ENCODE assay signal across 16 mouse cellular contexts in the genomic region with DNA sequence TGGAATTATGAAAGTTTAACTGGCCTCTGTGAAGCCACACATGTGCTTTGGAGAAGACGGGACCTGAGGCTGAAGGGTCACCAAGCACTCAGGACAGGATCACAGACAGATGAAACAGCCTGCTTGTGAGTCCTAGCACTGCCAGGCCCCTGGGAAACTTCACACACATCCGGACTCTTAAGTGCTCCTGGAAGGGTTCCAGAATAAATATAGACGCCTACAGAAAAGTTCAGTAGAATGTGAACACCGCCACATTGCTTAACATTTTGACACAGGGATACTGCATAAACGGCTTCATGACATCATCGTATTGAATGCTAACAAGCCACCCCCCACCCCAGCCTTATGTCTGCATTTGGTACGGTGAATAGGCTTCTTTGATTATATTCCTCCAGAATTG.
DNase-seq lines count a peak whose midpoint lies in the region; ATAC-seq and TF ChIP-seq lines count a peak whose summit lies in the region.
"Had no signal": no experiment of that assay in that cellular context is flagged by ENCODE, and none has a peak within 500 bp of the region (broad histone marks: within the 10 kb centered on the region; RNA-seq: fewer than 3 reads in every experiment).

No protein-coding gene starts in this region.

- peak overlapping the region; percentile 29 for H3K4me2 ChIP-seq in heart, embryonic 12.5 days
- H3K4me2 ChIP-seq in stomach, embryonic 16.5 days (ENCODE audit: low read depth, low read length), result peak overlapping the region; percentile 15; the same call in 1 of the 2 replicates
- H3K4me2 ChIP-seq: liver, embryonic 12.5 days; neural tube, embryonic 15.5 days had no signal

- peaks cover 6% of the 10 kb centered on the region; the same call in 1 of the 2 replicates for H3K9me3 ChIP-seq in heart, embryonic 12.5 days (replicated peaks)
- no peaks in the 10 kb centered on the region for H3K9me3 ChIP-seq in stomach, embryonic 16.5 days (replicated peaks; ENCODE audit: control insufficient read depth, low read length)
- H3K9me3 ChIP-seq: liver, embryonic 12.5 days; neural tube, embryonic 15.5 days had no signal

- no peak for DNase-seq in heart, postnatal 25 days (ENCODE audit: low spot score)
- DNase-seq in kidney, postnatal 14 days, result peak; percentile 37
- DNase-seq in kidney, adult 11 months, result no peak
- peak; percentile 3 for DNase-seq in lung, adult 2 months
- DNase-seq in layer of hippocampus, postnatal 36 days, result no peak
- no peak for DNase-seq in cerebellum, adult 2 months
- DNase-seq: adrenal gland, postnatal 25 days; cerebellum, adult 8-10 months; gastrocnemius, postnatal 10 days; right cerebral cortex, postnatal 14 days had no signal

- 15% methylated on average over 7 of the region's 7 CpGs for WGBS in heart, embryonic 12.5 days
- 9% methylated on average over 7 of the region's 7 CpGs for WGBS in lung, adult 2 months
- WGBS in stomach, embryonic 16.5 days, result 23% methylated on average over 7 of the region's 7 CpGs
- 55% methylated on average over 7 of the region's 7 CpGs for WGBS in cerebellum, adult 2 months

- no peak overlapping the region for H3K27ac ChIP-seq in heart, embryonic 12.5 days (ENCODE audit: poor library complexity, severe bottlenecking)
- H3K27ac ChIP-seq in stomach, embryonic 16.5 days (ENCODE audit: low read length), result no peak overlapping the region
- no peak overlapping the region for H3K27ac ChIP-seq in cerebellum, adult 2 months (ENCODE audit: insufficient read depth, low read length)
- H3K27ac ChIP-seq: liver, embryonic 12.5 days; neural tube, embryonic 15.5 days had no signal

- no peak overlapping the region for H3K4me3 ChIP-seq in heart, embryonic 12.5 days
- H3K4me3 ChIP-seq in lung, adult 2 months (replicated peaks; ENCODE audit: extremely low read depth, low read depth, low read length), result no peak overlapping the region
- no peak overlapping the region for H3K4me3 ChIP-seq in stomach, embryonic 16.5 days (replicated peaks; ENCODE audit: low read length)
- no peak overlapping the region for H3K4me3 ChIP-seq in cerebellum, adult 2 months (replicated peaks; ENCODE audit: insufficient read depth, low read depth, low read length)
- H3K4me3 ChIP-seq: liver, embryonic 12.5 days; neural tube, embryonic 15.5 days had no signal

- 0 out of 2 replicates have a peak, but pooled peaks cover 10% of the 10 kb centered on the region for H3K4me1 ChIP-seq in heart, embryonic 12.5 days (replicated peaks)
- H3K4me1 ChIP-seq in lung, adult 2 months (ENCODE audit: control insufficient read depth, insufficient read depth, low read length), result no peaks in the 10 kb centered on the region
- no peaks in the 10 kb centered on the region for H3K4me1 ChIP-seq in stomach, embryonic 16.5 days (ENCODE audit: control insufficient read depth, insufficient read depth, low read length)
- no peaks in the 10 kb centered on the region for H3K4me1 ChIP-seq in cerebellum, adult 2 months (ENCODE audit: control insufficient read depth, insufficient read depth, low read length)
- H3K4me1 ChIP-seq: liver, embryonic 12.5 days had no signal

- TF ChIP-seq CTCF in lung, adult 2 months (IDR thresholded peaks at IDR 0.05; ENCODE audit: insufficient read depth, low read length), result no peak
- no peak for TF ChIP-seq CTCF in cerebellum, adult 2 months (IDR thresholded peaks at IDR 0.05; ENCODE audit: borderline replicate concordance, insufficient read depth, low read depth, low read length)

- peak; percentile 87 for ATAC-seq in heart, embryonic 12.5 days (ENCODE audit: insufficient number of reproducible peaks, low FRiP score)
- ATAC-seq in stomach, embryonic 16.5 days (ENCODE audit: insufficient read depth, low FRiP score), result peak; percentile 88
- ATAC-seq: liver, embryonic 12.5 days; midbrain, embryonic 16.5 days; Patski had no signal

- H3K36me3 ChIP-seq in heart, embryonic 12.5 days, result no peaks in the 10 kb centered on the region
- H3K36me3 ChIP-seq in stomach, embryonic 16.5 days (ENCODE audit: control insufficient read depth, insufficient read depth, low read length), result no peaks in the 10 kb centered on the region
- H3K36me3 ChIP-seq: liver, embryonic 12.5 days; neural tube, embryonic 15.5 days had no signal

- H3K27me3 ChIP-seq in heart, embryonic 12.5 days (replicated peaks), result no peaks in the 10 kb centered on the region
- no peaks in the 10 kb centered on the region; the same call in 1 of the 2 replicates for H3K27me3 ChIP-seq in stomach, embryonic 16.5 days (ENCODE audit: control insufficient read depth, insufficient read depth, low read length)
- no peaks in the 10 kb centered on the region for H3K27me3 ChIP-seq in cerebellum, adult 2 months (ENCODE audit: control insufficient read depth, insufficient read depth, low read length)
- H3K27me3 ChIP-seq: liver, embryonic 12.5 days; neural tube, embryonic 15.5 days had no signal

- TF ChIP-seq POLR2A in lung, adult 2 months (IDR thresholded peaks at IDR 0.05; ENCODE audit: borderline replicate concordance, extremely low read depth, low read depth, low read length), result no peak
- TF ChIP-seq POLR2A in cerebellum, adult 2 months (IDR thresholded peaks at IDR 0.05; ENCODE audit: borderline replicate concordance, insufficient read depth, low read length), result no peak

- no peak overlapping the region for H3K9ac ChIP-seq in heart, embryonic 12.5 days
- no peak overlapping the region for H3K9ac ChIP-seq in stomach, embryonic 16.5 days (ENCODE audit: low read length)
- H3K9ac ChIP-seq: liver, embryonic 12.5 days; neural tube, embryonic 15.5 days had no signal

- intact Hi-C loops in heart, postnatal 25 days (cut with DNase I), result loop anchor here (2.0 kb wide), 1 partner anchor 27 kb away; no protein-coding TSS in a partner anchor

Comparison
In these comparisons a context has a peak if more than half of its experiments do, and no peak if none do; other contexts are left out.
1. DNase-seq: peak in kidney, postnatal 14 days (single experiment) and lung, adult 2 months (single experiment); none in heart, postnatal 25 days (single experiment), kidney, adult 11 months (single experiment), layer of hippocampus, postnatal 36 days (0 of 2) and cerebellum, adult 2 months (0 of 2).